Mouse (Mus musculus) liver, embryonic 11.5 days (tissue): ENCODE measurements around the gene Gm5678. TPM values are rescaled to one million over a fixed set of nuclear protein-coding genes. Genes with fewer than 3 reads are reported as not detected.

Experiments
- ATAC-seq: fragments of 200-750 bp; cut with Nextera tagmentation; replicated peaks from 2 replicates; pipeline ENCODE4 v1.8.0; 2017; ENCODE audit warnings: moderate number of reproducible peaks, mild to moderate bottlenecking, moderate TSS enrichment, moderate library complexity; ENCODE audit not compliant: low FRiP score
- DNase-seq: peaks from one replicate; pipeline ENCODE4 v3.0.0-alpha.2; 2017; ENCODE audit warnings: low spot score
- H3K27ac ChIP-seq: fragments of 300-500 bp; sonication (generic); 2 replicates; pipeline ENCODE4 v1.5.1; 2014; ENCODE audit warnings: mild to moderate bottlenecking, low read depth, low read length, control low read depth
- H3K27me3 ChIP-seq: fragments of 300-500 bp; sonication (generic); replicated peaks from 2 replicates; pipeline ENCODE4 v1.6.1; 2014; ENCODE audit warnings: low read length, mixed read lengths; ENCODE audit not compliant: control insufficient read depth, insufficient read depth
- H3K36me3 ChIP-seq: fragments of 300-500 bp; sonication (generic); 2 replicates; pipeline ENCODE4 v1.6.1; 2014; ENCODE audit warnings: mild to moderate bottlenecking, low read length, moderate library complexity, mixed read lengths; ENCODE audit not compliant: control insufficient read depth, insufficient read depth
- H3K4me1 ChIP-seq: fragments of 300-500 bp; sonication (generic); replicated peaks from 2 replicates; pipeline ENCODE4 v1.6.1; 2014; ENCODE audit warnings: low read length, mixed read lengths; ENCODE audit not compliant: control insufficient read depth, insufficient read depth
- H3K4me2 ChIP-seq: fragments of 300-500 bp; sonication (generic); 2 replicates; pipeline ENCODE4 v1.6.1; 2014; ENCODE audit warnings: mild to moderate bottlenecking, control low read depth, moderate library complexity
- H3K4me3 ChIP-seq: fragments of 300-500 bp; sonication (generic); 2 replicates; pipeline ENCODE4 v1.5.1; 2014; ENCODE audit warnings: low read depth, low read length, control low read depth
- H3K9ac ChIP-seq: fragments of 300-500 bp; sonication (generic); 2 replicates; pipeline ENCODE4 v1.6.1; 2014; ENCODE audit warnings: low read depth, low read length, control low read depth
- H3K9me3 ChIP-seq: fragments of 300-500 bp; sonication (generic); 2 replicates; pipeline ENCODE4 v1.6.1; 2016; ENCODE audit warnings: low read length, inconsistent platforms, mixed read lengths; ENCODE audit not compliant: control insufficient read depth
- WGBS: fragments of 180-500 bp; shearing (Covaris S2); extraction: QIAGEN DNeasy Blood & Tissue Kit; methylation state at CpG from one replicate; pipeline ENCODE4 v1.1.7; 2014; 5-methylcytosine and 5-hydroxymethylcytosine counted together
- polyA plus RNA-seq: library from polyadenylated mRNA; unstranded; fragments of >200 nt; fragmentation: Nextera tagmentation; extraction: Ambion mirVana; gene quantifications from 2 replicates; pipeline ENCODE4 v1.2.1, GENCODE M21; 2014

The Gm5678 gene
- polyA plus RNA-seq: not detected in 2 replicates

GRCm38 (mm10) chr16:93627761-93628400, at the start of gene Gm5678:
Gm5678 (plus strand) TSS chr16:93628097.
- Histone ChIP-seq H3K9me3 (no peaks in the 10 kb centered on the region), H3K4me3 (no peak within 1 kb of the TSS), H3K9ac (no peak within 1 kb of the TSS), H3K4me2 (no peak within 1 kb of the TSS), H3K4me1 (no peaks in the 10 kb centered on the region), H3K36me3 (no peaks in the 10 kb centered on the region), H3K27me3 (no peaks in the 10 kb centered on the region), H3K27ac (no peak within 1 kb of the TSS)
- ATAC-seq (no peak), DNase-seq (no peak)
- 81% methylated on average over 23 of the region's 23 CpGs for WGBS

DNA sequence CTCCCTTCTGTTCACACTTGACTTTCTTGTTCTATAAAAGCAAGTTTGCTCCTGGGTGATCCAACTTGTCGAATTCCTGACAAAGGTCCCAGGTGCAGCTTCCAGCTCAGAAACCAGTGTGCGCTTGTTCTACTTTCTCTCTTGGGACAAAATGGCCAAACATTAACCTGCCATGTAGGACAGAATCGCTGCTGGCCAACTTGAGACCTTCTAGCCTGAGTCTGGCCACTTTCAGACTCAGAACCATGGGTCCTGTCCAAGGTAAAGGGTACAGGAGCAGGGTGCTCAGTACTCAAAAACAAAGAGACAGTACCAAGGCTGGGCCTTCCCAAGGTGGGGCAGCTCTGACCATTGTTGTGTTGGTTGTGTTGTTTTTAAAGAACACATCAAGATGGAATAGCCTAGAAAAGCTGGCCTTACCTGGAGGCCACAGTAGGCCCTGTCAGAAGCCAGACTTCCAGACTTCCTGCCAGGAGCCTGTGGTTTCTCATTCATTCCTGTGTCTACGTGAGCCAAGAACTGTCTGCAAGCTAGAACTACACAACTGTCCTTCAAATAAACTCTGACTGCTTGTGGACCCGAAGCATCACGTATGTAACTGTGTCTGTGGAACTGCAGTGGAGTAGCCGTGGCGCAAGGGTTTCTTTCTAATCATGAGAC, 49.4 kb upstream of the Gm5678 start:
- Histone ChIP-seq H3K27me3 (no peaks in the 10 kb centered on the region), H3K27ac (no peak overlapping the region), H3K4me3 (no peak overlapping the region), H3K36me3 (no peaks in the 10 kb centered on the region), H3K4me1 (no peaks in the 10 kb centered on the region), H3K9ac (no peak overlapping the region), H3K4me2 (no peak overlapping the region), H3K9me3 (no peaks in the 10 kb centered on the region)
- DNase-seq: no peak
- 79% methylated on average over 8 of the region's 8 CpGs for WGBS
- ATAC-seq: no peak

DNA sequence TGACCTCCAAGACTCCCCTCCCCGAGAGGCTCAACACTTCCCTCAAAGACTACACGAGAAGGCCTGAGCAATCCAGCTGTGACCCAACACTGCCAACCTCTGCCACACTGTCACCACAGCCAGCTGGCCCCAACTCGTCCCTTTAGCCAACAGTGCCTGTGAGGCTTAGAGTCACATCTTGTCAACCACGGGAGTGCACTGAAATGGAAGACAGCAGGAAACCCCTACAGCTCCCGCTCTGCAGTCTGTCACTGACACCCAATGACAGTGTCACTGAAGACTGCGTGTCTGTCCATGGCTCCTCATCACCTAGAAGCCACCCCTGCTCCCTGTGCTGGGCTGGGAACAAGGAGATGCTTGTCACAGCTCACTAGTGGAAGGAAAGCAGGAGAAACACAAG, 46.8 kb upstream of the Gm5678 start:
- Histone ChIP-seq H3K9me3 (no peaks in the 10 kb centered on the region), H3K27me3 (no peaks in the 10 kb centered on the region), H3K4me3 (no peak overlapping the region), H3K9ac (no peak overlapping the region), H3K36me3 (peaks cover 4% of the 10 kb centered on the region; the same call in 1 of the 2 replicates), H3K27ac (no peak overlapping the region), H3K4me2 (no peak overlapping the region), H3K4me1 (no peaks in the 10 kb centered on the region)
- WGBS: 63% methylated on average over 6 of the region's 6 CpGs
- ATAC-seq (no peak), DNase-seq (no peak)

DNA sequence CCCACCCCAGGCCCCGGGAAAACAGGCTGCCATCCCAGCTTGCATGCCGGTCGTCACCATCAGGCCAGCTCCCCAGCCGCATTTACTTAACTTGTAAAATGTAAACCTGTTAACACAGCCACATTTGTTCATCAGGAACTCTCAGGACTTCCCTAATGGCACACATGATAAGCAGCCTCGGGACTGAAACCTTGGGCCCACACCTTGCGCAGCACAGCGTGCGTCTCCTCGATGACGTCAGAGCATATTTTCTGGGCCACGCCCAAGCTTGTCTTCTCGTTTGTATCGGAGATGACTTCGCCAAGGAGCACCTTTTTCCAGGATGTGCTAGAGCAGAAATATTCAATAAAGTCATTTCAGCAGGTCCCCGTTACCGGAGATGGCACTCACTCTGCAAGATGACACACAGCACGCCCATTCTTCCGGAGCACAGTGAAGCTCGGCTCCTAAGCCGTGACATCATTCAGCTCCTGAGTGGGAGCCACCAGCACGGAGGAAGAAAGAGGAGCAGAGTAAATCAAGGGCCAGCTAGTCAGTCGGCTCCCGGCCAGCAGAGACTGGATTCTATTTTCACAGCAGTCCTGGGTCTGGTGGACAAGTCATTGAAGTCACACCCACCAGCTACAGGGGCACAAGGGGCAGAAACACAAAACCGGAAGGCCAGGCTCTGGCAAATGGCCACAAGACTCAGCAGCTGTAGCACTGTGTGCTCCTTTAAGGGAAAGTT, 42.8 kb upstream of the Gm5678 start:
- no peak for ATAC-seq
- DNase-seq: no peak
- H3K27me3 ChIP-seq: no peaks in the 10 kb centered on the region
- peaks cover 4% of the 10 kb centered on the region; the same call in 1 of the 2 replicates for H3K4me1 ChIP-seq
- WGBS: 84% methylated on average over 24 of the region's 24 CpGs
- H3K36me3 ChIP-seq: peaks cover 4% of the 10 kb centered on the region; the same call in 1 of the 2 replicates
- no peak overlapping the region for H3K4me2 ChIP-seq
- no peak overlapping the region for H3K27ac ChIP-seq
- no peaks in the 10 kb centered on the region for H3K9me3 ChIP-seq
- H3K4me3 ChIP-seq: no peak overlapping the region
- H3K9ac ChIP-seq: no peak overlapping the region

- H3K4me1 ChIP-seq: peaks cover 4% of the 10 kb centered on the region; the same call in 1 of the 2 replicates
- 51% methylated on average over 9 of the region's 9 CpGs for WGBS
- H3K27me3 ChIP-seq: no peaks in the 10 kb centered on the region
- no peak overlapping the region for H3K4me2 ChIP-seq
- no peaks in the 10 kb centered on the region for H3K9me3 ChIP-seq
- no peak for DNase-seq
- no peak overlapping the region for H3K4me3 ChIP-seq
- H3K27ac ChIP-seq: no peak overlapping the region
- ATAC-seq: no peak
- H3K9ac ChIP-seq: no peak overlapping the region
- H3K36me3 ChIP-seq: peaks cover 4% of the 10 kb centered on the region; the same call in 1 of the 2 replicates
These were observed 42.1 kb upstream of the Gm5678 start for GRCm38 (mm10) chr16:93585703-93586205.

DNA sequence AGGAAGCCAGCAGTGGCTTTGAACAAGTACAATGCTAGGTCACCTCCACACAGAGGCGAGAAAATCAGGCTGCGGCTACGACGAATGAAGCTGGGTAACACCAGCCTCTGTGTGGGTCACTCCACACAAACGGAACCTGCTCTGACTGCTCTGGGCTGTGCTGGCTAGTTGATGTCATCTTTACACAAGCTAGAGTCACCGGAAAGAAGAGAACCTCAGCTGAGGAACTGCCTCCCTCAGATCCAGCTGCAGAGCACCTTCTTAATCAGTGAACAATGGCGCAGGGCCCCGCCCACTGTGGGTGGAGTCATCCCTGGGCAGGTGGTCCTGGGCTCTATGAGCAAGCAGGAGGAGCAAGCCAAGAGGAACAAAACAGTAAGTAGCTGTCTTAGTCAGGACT, 41.5 kb upstream of the Gm5678 start:
- 57% methylated on average over 8 of the region's 8 CpGs for WGBS
- no peaks in the 10 kb centered on the region for H3K9me3 ChIP-seq
- H3K27ac ChIP-seq: no peak overlapping the region
- no peak overlapping the region; the same call in 1 of the 2 replicates for H3K4me2 ChIP-seq
- ATAC-seq (no peak), DNase-seq (no peak)
- H3K27me3 ChIP-seq: no peaks in the 10 kb centered on the region
- no peak overlapping the region for H3K9ac ChIP-seq
- H3K4me1 ChIP-seq: peaks cover 4% of the 10 kb centered on the region; the same call in 1 of the 2 replicates
- peaks cover 4% of the 10 kb centered on the region; the same call in 1 of the 2 replicates for H3K36me3 ChIP-seq
- H3K4me3 ChIP-seq: no peak overlapping the region

- no peak for ATAC-seq
- Histone ChIP-seq H3K4me3 (no peak overlapping the region), H3K27me3 (no peaks in the 10 kb centered on the region), H3K4me1 (peaks cover 4% of the 10 kb centered on the region; the same call in 1 of the 2 replicates), H3K9me3 (no peaks in the 10 kb centered on the region), H3K27ac (no peak overlapping the region), H3K4me2 (no peak overlapping the region), H3K36me3 (peaks cover 4% of the 10 kb centered on the region; the same call in 1 of the 2 replicates), H3K9ac (no peak overlapping the region)
- DNase-seq: no peak
- 72% methylated on average over 4 of the region's 4 CpGs for WGBS
These were observed 39.6 kb upstream of the Gm5678 start for GRCm38 (mm10) chr16:93588281-93588680.

DNA sequence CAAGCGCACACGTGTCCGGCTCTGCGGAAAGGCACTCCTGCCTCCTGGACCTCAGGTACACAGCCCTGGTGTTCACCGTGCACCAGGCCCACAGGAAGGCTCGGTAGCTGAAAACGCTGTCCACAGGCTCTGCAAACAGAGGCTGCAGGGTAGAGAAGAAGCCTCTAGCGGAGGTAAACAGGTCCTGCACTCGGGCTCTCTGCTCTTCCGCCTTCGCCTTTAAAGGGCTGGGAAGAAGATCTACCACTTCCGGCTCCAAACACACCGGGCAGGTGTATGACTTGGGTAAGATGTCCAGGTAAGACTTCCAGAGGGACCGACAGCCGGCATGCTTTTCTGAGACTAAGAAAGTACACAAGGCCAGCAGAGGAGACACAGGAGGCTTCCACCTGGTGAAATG, 37.0 kb upstream of the Gm5678 start:
- Histone ChIP-seq H3K27me3 (no peaks in the 10 kb centered on the region), H3K9ac (no peak overlapping the region), H3K4me1 (peaks cover 4% of the 10 kb centered on the region; the same call in 1 of the 2 replicates), H3K27ac (no peak overlapping the region), H3K36me3 (no peaks in the 10 kb centered on the region; the same call in 1 of the 2 replicates), H3K4me2 (no peak overlapping the region), H3K9me3 (no peaks in the 10 kb centered on the region), H3K4me3 (no peak overlapping the region)
- WGBS: 87% methylated on average over 15 of the region's 15 CpGs
- no peak for ATAC-seq
- no peak for DNase-seq
